Mouse (Mus musculus): Measurements from ENCODE around the gene Ppp1r12a.

Gene Ppp1r12a

GRCm38 (mm10) chr10:108291688-108292471, 129.9 kb downstream of the Ppp1r12a start:
- DNase-seq (ENCODE audit: low spot score in 2 of 2) = no peak

DNA sequence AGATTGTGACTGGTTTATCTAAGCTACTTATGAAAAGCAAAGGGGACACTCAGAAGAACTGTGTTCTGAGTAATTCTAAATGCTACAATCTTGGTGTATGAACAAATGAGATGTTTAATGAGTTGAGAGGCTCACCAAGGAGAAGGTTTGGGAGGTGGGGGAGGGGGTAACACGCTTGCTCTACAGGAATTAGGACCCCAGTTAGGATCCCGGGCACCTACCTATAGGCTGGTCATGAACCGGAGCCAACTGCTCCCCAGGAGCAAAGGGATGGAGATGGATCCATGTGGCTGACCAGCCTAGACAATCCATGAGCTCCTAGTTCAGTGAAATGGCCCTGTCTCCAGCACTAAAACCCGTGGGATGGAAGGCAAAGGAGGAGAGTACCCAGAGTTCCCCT, 130.7 kb downstream of the Ppp1r12a start:
- no peak for DNase-seq (ENCODE audit: low spot score in 2 of 2)

DNA sequence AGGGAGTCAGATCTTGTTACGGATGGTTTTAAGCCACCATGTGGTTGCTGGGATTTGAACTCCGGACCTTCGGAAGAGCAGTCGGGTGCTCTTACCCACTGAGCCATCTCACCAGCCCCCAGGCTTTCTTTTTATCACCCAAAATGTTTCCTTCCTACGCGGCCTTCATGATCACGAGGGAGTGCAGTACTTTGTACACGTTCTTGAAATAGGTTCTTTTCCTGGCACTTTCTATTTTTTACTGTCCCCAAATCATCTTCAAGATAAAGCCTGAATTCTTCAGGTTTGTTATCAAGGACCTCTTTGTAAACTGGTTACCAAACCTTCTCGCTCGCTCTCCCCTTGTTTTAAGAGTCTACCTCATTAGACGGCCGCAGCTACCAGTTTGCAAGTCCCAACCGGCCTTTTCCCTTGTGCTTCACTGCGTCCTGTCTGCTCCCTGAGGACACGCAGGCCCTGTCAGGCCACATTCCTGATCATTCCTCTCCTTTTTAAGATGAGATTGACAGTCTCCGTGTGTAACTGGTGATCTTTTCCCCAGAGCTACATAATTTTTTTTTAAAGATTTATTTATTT, 131.7 kb downstream of the Ppp1r12a start:
- DNase-seq (ENCODE audit: low spot score in 2 of 2) = no peak

DNA sequence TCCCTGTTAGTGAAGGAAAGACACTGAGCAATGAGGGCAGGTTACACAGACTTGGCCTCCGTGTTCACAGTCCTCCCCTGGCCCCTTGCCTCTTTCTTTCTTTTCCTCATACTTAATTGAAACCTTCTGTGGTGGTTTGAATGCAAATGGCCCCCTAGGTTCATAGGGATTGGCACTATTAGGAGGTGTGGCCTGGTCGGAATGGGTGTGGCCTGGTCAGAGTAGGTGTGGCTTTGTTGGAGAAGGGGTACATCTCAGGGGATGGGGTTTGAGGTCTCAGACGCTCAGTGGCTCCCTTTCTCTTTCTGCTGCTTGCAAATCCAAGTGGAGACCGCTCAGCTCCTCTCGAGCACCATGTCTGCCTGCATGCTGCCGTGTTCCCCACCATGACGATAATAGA, 132.8 kb downstream of the Ppp1r12a start:
- no peak for DNase-seq (ENCODE audit: low spot score in 2 of 2)

- no peak for DNase-seq (ENCODE audit: low spot score in 2 of 2)
Measured at GRCm38 (mm10) chr10:108296446-108296845, 134.5 kb downstream of the Ppp1r12a start.

DNA sequence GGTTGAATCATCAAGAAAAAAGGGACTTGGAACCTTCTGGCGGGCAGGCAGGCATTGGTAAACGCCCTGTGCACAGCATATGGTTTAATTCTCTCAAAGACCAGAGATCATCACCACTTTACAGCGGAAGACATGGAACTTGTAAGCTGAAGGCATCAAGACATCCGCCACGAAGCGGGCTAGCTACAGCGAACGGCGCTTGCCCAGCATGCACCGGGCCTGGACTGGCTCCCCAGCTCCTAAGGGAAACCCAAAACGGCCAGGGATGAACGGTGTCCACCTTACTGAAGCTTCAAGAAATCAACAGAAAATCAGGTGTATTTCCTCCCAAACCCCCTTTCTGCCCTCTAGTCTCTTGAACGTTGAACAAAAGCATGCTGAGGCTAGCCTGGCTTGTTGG, 136.3 kb downstream of the Ppp1r12a start:
- DNase-seq (ENCODE audit: low spot score in 2 of 2) = no peak

GRCm38 (mm10) chr10:108298841-108299545, 137.0 kb downstream of the Ppp1r12a start:
- DNase-seq (ENCODE audit: low spot score in 2 of 2) = no peak

DNA sequence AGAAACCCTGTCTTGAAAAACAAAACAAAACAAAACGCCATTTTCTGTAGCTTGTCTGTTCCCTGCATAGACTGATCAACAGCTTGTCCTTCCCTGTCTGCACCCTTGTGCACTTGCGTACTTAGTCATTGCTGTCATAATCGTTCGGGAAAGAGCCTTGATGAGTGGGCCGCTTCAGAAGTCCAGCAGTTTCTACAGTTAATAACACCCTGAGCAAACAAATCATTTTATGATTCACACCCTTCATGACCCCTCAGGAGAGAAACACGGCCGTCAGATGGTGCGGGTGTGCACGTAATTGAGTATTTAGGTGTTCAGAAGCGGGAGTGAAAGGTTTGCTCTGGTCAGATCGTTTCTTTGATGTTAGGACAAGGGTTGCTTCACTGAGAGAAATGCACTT, 137.8 kb downstream of the Ppp1r12a start:
- no peak for DNase-seq (ENCODE audit: low spot score in 2 of 2)

GRCm38 (mm10) chr10:108300843-108301242, 138.8 kb downstream of the Ppp1r12a start:
- DNase-seq (ENCODE audit: low spot score in 2 of 2) = peak; percentile 85 to 87

- DNase-seq (ENCODE audit: low spot score in 2 of 2) = no peak
Measured at GRCm38 (mm10) chr10:108307772-108308171, 145.8 kb downstream of the Ppp1r12a start.

- DNase-seq (ENCODE audit: low spot score in 2 of 2) = no peak
Measured at GRCm38 (mm10) chr10:108310195-108310594, 148.2 kb downstream of the Ppp1r12a start.

DNA sequence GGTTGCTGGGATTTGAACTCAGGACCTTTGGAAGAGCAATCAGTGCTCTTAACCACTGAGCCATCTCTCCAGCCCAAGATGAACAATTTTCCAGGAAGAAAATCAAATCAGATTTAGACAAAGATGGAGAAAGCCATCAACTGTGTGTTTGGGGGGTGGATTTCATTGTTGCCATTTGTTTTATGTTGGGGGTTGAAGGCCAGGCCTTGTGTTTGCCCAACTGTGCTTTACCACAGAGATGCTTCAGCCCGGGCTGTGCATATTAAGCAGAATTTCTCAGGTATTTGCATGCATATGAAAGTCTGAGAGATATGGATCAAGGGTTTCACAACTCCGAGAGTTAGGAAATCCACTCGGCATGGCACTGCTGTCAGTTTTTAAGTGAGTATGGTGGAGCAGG, 149.4 kb downstream of the Ppp1r12a start:
- no peak for DNase-seq (ENCODE audit: low spot score in 2 of 2)

- no peak for DNase-seq (ENCODE audit: low spot score in 2 of 2)
Measured at GRCm38 (mm10) chr10:108313845-108314244, 151.9 kb downstream of the Ppp1r12a start.

DNA sequence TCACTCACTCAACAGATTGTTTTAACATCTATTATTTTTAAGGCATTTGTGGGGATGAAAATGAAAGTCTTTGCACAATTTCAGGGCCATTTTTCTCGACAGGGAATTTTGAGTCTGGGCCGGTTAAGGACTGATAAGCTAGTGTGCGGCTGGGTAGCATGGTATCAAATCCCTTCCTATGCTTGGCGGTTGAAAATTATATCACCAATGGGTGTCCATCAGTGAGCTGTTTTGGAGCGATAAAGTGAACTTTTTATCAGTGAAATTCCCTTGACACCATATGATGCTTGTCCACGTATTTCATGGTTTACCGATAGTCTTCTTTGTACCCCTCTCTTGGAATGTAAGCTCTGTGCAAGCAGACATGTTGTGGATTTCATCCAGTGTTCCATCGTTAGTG, 152.4 kb downstream of the Ppp1r12a start:
- DNase-seq (ENCODE audit: low spot score in 2 of 2) = no peak

GRCm38 (mm10) chr10:108315236-108315635, 153.2 kb downstream of the Ppp1r12a start:
- no peak for DNase-seq (ENCODE audit: low spot score in 2 of 2)

DNA sequence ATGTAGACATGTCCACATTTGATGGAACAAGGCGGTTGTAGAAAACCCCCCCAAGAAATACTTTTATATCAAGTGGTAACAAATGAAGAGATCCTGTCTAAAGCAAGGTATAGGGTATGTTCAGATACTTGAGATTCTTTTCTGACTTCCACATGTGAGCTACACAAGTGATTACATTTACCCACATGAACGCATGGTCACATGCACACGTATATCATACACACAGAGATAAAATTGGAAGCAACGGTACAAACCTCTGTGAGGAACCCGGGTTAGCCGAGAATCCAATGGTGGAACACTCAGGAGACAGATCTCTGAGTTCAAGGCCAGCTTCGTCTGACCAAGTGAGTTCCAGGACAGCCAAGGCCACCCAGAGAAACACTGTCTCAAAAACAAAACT, 166.4 kb downstream of the Ppp1r12a start:
- DNase-seq (ENCODE audit: low spot score in 2 of 2) = no peak

GRCm38 (mm10) chr10:108328983-108329382, 167.0 kb downstream of the Ppp1r12a start:
- DNase-seq (ENCODE audit: low spot score in 2 of 2) = no peak

DNA sequence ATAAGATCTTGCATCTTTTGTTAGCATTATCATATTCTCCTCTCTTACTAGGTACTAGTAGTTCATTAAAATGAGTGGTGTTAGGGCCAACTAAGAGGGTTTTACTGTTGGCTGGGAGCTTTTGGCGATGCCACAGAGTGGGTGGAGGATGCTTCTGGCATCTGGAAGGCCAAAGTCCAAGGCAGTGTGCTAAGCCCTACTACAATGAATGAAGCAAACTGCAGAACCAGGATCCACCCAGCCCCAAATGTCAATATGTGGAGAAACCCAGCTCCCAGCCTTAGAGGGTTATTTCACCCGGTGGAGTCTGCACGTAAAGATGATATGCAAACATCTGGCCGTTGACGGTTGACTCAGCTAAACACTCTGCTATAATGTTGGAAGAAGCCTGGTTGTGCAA, 167.8 kb downstream of the Ppp1r12a start:
- DNase-seq (ENCODE audit: low spot score in 2 of 2) = no peak

DNA sequence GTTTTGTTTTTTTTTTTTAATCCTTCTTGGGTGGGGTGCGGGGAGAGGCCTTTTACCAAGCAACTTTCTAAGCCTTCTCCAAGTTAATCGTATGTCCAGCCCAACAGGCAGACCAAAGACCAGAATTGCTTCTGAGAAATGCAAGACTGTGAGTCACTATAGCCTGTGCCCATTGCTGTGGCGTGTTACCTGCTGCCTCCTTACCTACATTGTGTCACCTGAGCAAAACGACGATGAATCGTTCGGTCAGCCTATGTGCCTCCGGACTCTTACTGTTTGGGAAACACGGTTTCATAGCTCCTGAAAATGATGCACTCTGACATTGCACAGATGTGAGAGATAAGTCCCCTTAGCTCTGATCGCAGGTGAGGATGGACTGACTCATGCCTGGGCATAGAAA, 169.0 kb downstream of the Ppp1r12a start:
- DNase-seq (ENCODE audit: low spot score in 2 of 2) = no peak

GRCm38 (mm10) chr10:108331784-108332561, 170.0 kb downstream of the Ppp1r12a start, which contains the start of gene Pawr:
Gene Pawr, plus strand, starts transcription at chr10:108332121.
- DNase-seq (ENCODE audit: low spot score in 2 of 2) = peak in 1 of 2 experiments; percentile 17

DNA sequence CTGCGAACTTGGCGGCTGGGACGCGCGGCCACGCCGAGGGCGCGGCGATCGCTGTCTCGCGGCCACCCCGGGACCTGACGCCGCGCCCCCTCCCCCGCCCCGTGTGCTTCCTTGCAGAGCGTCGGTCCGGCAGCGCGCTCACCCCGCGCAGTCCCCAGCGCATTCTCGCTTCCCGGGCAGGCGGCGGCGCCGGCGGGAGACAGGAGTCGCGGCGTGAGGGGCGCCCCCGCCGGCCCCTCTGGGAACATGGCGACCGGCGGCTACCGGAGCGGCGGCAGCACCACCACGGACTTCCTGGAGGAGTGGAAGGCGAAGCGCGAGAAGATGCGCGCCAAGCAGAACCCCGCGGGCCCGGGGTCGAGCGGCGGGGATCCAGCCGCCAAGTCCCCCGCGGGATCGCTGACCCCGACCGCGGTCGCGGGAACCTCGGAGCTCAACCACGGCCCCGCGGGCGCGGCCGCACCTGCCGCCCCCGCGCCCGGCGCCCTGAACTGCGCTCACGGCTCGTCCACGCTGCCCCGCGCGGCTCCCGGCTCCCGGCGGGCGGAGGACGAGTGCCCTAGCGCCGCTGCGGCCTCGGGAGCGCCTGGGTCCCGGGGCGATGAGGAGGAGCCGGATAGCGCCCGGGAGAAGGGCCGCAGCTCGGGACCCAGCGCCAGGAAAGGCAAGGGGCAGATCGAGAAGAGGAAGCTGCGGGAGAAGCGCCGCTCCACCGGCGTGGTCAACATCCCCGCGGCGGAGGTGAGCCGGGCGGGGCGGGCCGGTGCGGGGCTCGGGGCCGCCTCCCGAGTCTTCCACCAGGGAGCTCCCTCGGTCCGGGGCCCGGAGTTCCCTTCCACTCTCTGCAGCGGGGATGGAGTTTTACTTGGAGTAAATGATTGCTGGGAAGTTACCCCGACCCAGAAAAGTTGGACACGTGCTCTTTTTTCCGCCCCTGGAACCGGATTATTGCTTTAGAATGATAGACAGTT, 170.9 kb downstream of the Ppp1r12a start:
- DNase-seq (ENCODE audit: low spot score in 2 of 2) = peak in 1 of 2 experiments; percentile 7

All from right cerebral cortex, adult 2 months (tissue).